Mouse (Mus musculus) lung, postnatal 14 days (tissue): ENCODE measurements at regions not wholly inside any gene's neighbourhood (a gene's known extent, or its start where the extent isn't known, plus 50 kb on each side); places are given as distances from the start of the nearest gene placed in this dataset.

Source experiments
- DNase-seq: peaks from one replicate; pipeline ENCODE4 v3.0.0; 2021

GRCm38 (mm10) chr2:45234148-45234547 lies 117.0 kb upstream of the Zeb2 start:
- DNase-seq = no peak

GRCm38 (mm10) chr2:45230351-45231209 lies 113.4 kb upstream of the Zeb2 start:
- no peak for DNase-seq

- no peak for DNase-seq
These were observed 112.3 kb upstream of the Zeb2 start for GRCm38 (mm10) chr2:45229501-45229900.

GRCm38 (mm10) chr2:45227276-45227944 lies 110.2 kb upstream of the Zeb2 start:
- no peak for DNase-seq

GRCm38 (mm10) chr2:45226045-45226370 lies 108.8 kb upstream of the Zeb2 start:
- no peak for DNase-seq

GRCm38 (mm10) chr2:45225364-45226044 lies 108.3 kb upstream of the Zeb2 start:
- DNase-seq = no peak

GRCm38 (mm10) chr2:45222213-45222612 lies 105.0 kb upstream of the Zeb2 start:
- DNase-seq = no peak

- no peak for DNase-seq
These were observed 102.7 kb upstream of the Zeb2 start for GRCm38 (mm10) chr2:45219851-45220250.

GRCm38 (mm10) chr2:45212833-45213232 lies 95.6 kb upstream of the Zeb2 start:
- DNase-seq = no peak

GRCm38 (mm10) chr2:45208526-45208925 lies 91.3 kb upstream of the Zeb2 start:
- no peak for DNase-seq

GRCm38 (mm10) chr2:45205756-45206155 lies 88.6 kb upstream of the Zeb2 start:
- DNase-seq = no peak

- no peak for DNase-seq
These were observed 88.0 kb upstream of the Zeb2 start for GRCm38 (mm10) chr2:45205211-45205610.

- no peak for DNase-seq
These were observed 80.9 kb upstream of the Zeb2 start for GRCm38 (mm10) chr2:45197955-45198631.

GRCm38 (mm10) chr2:45197342-45197741 lies 80.1 kb upstream of the Zeb2 start:
- DNase-seq = no peak

GRCm38 (mm10) chr2:45196511-45196910 lies 79.3 kb upstream of the Zeb2 start:
- DNase-seq = no peak

- DNase-seq = no peak
These were observed 77.1 kb upstream of the Zeb2 start for GRCm38 (mm10) chr2:45194335-45194734.

GRCm38 (mm10) chr2:45185621-45185999 lies 68.4 kb upstream of the Zeb2 start:
- DNase-seq = no peak

- DNase-seq = peak; percentile 18
These were observed 67.8 kb upstream of the Zeb2 start for GRCm38 (mm10) chr2:45184704-45185620.

GRCm38 (mm10) chr2:45184149-45184548 lies 67.0 kb upstream of the Zeb2 start:
- no peak for DNase-seq

GRCm38 (mm10) chr2:45182876-45183275 lies 65.7 kb upstream of the Zeb2 start:
- no peak for DNase-seq

- DNase-seq = no peak
These were observed 64.4 kb upstream of the Zeb2 start for GRCm38 (mm10) chr2:45181552-45181951.

GRCm38 (mm10) chr2:45178849-45179453 lies 61.8 kb upstream of the Zeb2 start:
- DNase-seq = no peak
